Mouse (Mus musculus) small intestine, adult 2 months (tissue): ENCODE measurements around the gene Paf1. TPM values are rescaled to one million over a fixed set of nuclear protein-coding genes. Genes with fewer than 3 reads are reported as not detected.

ENCODE experiments used
- H3K27ac ChIP-seq: fragments of 200-500 bp; 2 replicates; pipeline ENCODE4 v1.5.1; 2012; ENCODE audit warnings: low read depth, low read length, control low read depth, inconsistent platforms; ENCODE audit not compliant: insufficient read depth
- H3K27me3 ChIP-seq: fragments of 200-500 bp; 2 replicates; pipeline ENCODE4 v1.6.1; 2012; ENCODE audit warnings: mild to moderate bottlenecking, moderate library complexity, low read length, inconsistent platforms; ENCODE audit not compliant: control insufficient read depth, insufficient read depth
- H3K36me3 ChIP-seq: fragments of 200-500 bp; 2 replicates; pipeline ENCODE4 v1.6.1; 2012; ENCODE audit warnings: mild to moderate bottlenecking, low read length, control low read depth, inconsistent platforms; ENCODE audit not compliant: control insufficient read depth, insufficient read depth
- H3K4me1 ChIP-seq: fragments of 200-500 bp; 2 replicates; pipeline ENCODE4 v1.6.1; 2012; ENCODE audit warnings: low read length, inconsistent platforms, mixed read lengths; ENCODE audit not compliant: control insufficient read depth, insufficient read depth, insufficient read length
- H3K4me3 ChIP-seq: fragments of 200-500 bp; 2 replicates; pipeline ENCODE4 v1.5.1; 2012; ENCODE audit warnings: low read depth, mild to moderate bottlenecking, control low read depth, inconsistent platforms, low read length, moderate library complexity
- CTCF ChIP-seq: fragments of 200-500 bp; IDR thresholded peaks from 2 replicates; pipeline ENCODE4 v1.5.1; 2012; ENCODE audit warnings: low read depth, mild to moderate bottlenecking, control low read depth, inconsistent platforms, low read length, moderate library complexity, mixed read lengths; ENCODE audit not compliant: insufficient replicate concordance, insufficient read length; ENCODE audit errors: extremely low read depth
- POLR2A ChIP-seq: fragments of 200-500 bp; IDR thresholded peaks from 2 replicates; pipeline ENCODE4 v1.6.1; 2012; ENCODE audit warnings: low read depth, mild to moderate bottlenecking, control low read depth, inconsistent platforms, low read length, moderate library complexity
- WGBS: fragments of 180-500 bp; shearing (Covaris S2); methylation state at CpG from one replicate; pipeline ENCODE4 v1.1.7; 2018; 5-methylcytosine and 5-hydroxymethylcytosine counted together
- polyA plus RNA-seq: library from polyadenylated mRNA; depleted of rRNA; stranded (reverse); fragments of >200 nt; gene quantifications from 2 replicates; pipeline ENCODE4 v1.2.3, GENCODE M21; 2012; rRNA removed

Paf1 gene
- polyA plus RNA-seq, 1 experiment, result 67.1 TPM

DNA sequence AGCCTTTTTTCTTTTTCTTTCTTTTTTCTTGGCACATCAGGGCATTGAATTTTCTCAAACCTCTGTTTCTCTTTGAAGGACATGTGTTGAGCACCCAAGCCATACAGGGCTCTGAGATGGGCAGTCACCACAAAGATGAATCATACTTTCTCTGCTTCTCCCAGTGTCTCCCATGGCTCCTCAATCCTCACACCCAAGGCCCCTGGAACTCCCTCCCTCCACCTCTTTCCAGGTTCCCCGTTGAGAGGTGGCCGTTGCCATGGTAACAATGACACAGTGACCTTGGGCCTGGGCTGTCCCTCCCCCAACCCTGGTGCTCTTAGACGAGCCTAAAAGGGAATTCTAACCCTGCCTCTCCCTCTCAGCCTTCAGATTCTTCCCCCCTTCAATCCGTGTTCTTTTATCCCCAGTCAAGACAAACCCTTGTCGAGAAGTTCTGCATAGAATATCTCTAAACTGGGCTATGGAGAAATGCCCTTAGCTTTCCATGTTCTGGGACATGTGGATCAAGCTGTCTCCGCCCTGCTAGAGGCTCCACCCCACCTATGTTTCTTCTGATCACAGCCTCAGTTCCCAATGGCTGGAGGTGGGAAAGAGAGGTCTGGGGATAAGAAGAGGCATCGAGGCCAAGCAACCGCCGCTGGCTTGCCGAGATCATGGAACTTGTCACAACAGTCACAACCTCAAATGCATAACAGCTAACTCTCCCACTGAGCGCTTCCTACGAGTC is 54.5 kb downstream of the Paf1 start:
- 45% methylated on average over 12 of the region's 12 CpGs for WGBS
- TF ChIP-seq CTCF (no peak), POLR2A (no peak)
- Histone ChIP-seq H3K36me3 (no peaks in the 10 kb centered on the region), H3K4me3 (no peak overlapping the region), H3K27ac (no peak overlapping the region), H3K4me1 (peaks cover under 1% of the 10 kb centered on the region; the same call in 1 of the 2 replicates), H3K27me3 (peaks cover 6% of the 10 kb centered on the region; the same call in 1 of the 2 replicates)

GRCm38 (mm10) chr7:28447865-28448820 is 55.4 kb downstream of the Paf1 start:
- H3K27me3 ChIP-seq, result peaks cover 10% of the 10 kb centered on the region; the same call in 1 of the 2 replicates
- TF ChIP-seq POLR2A, result no peak
- TF ChIP-seq CTCF, result no peak
- H3K27ac ChIP-seq, result no peak overlapping the region
- H3K4me1 ChIP-seq, result peaks cover 2% of the 10 kb centered on the region; the same call in 1 of the 2 replicates
- no peak overlapping the region for H3K4me3 ChIP-seq
- no peaks in the 10 kb centered on the region for H3K36me3 ChIP-seq
- WGBS, result 63% methylated on average over 13 of the region's 13 CpGs

Other genes starting within 250 kb of the Paf1 start
- gene Fbl, start 223.2 kb upstream of the Paf1 start, polyA plus RNA-seq, result 15.7 and 26.6 TPM in 2 replicates
- 19.0 and 58.6 TPM in 2 replicates for gene Dyrk1b, start 213.5 kb upstream of the Paf1 start, polyA plus RNA-seq
- 1.1 and 2.3 TPM in 2 replicates for gene Eid2, start 125.1 kb upstream of the Paf1 start, polyA plus RNA-seq
- 3.9 and 5.8 TPM in 2 replicates for gene Eid2b, start 115.2 kb upstream of the Paf1 start, polyA plus RNA-seq
- gene Selenov, start 101.8 kb upstream of the Paf1 start, polyA plus RNA-seq, result not detected in 2 replicates
- 0.44 and 2.4 TPM in 2 replicates for gene Dll3, start 90.7 kb upstream of the Paf1 start, polyA plus RNA-seq
- 37.3 and 62.7 TPM in 2 replicates for gene Timm50, start 80.9 kb upstream of the Paf1 start, polyA plus RNA-seq
- 58.8 and 104 TPM in 2 replicates for gene Supt5, start 54.2 kb upstream of the Paf1 start, polyA plus RNA-seq
- gene Rps16, start 42.3 kb upstream of the Paf1 start, polyA plus RNA-seq, result 877 and 996 TPM in 2 replicates
- gene Plekhg2, start 20.4 kb upstream of the Paf1 start, polyA plus RNA-seq, result 22.9 and 58.2 TPM in 2 replicates
- gene Zfp36, start 12.7 kb upstream of the Paf1 start, polyA plus RNA-seq, result 85.4 and 196 TPM in 2 replicates
- gene Med29, start 243 bp upstream of the Paf1 start, polyA plus RNA-seq, result 36.5 and 58.0 TPM in 2 replicates
- gene Gmfg, start 44.5 kb downstream of the Paf1 start, polyA plus RNA-seq, result 5.6 and 7.0 TPM in 2 replicates
- gene Lrfn1, start 59.0 kb downstream of the Paf1 start, polyA plus RNA-seq, result 0.91 and 1.4 TPM in 2 replicates
- gene Ifnl2, start 117.5 kb downstream of the Paf1 start, polyA plus RNA-seq, result not detected in 2 replicates
- gene Ifnl3, start 129.9 kb downstream of the Paf1 start, polyA plus RNA-seq, result not detected in 2 replicates
- gene Sycn, start 147.9 kb downstream of the Paf1 start, polyA plus RNA-seq, result 32.7 and 16,759 TPM in 2 replicates
- gene Nccrp1, start 154.3 kb downstream of the Paf1 start, polyA plus RNA-seq, result 0.14 and 2.8 TPM in 2 replicates
- gene Samd4b, start 205.2 kb downstream of the Paf1 start, polyA plus RNA-seq, result 43.4 and 82.0 TPM in 2 replicates
- gene Pak4, start 205.2 kb downstream of the Paf1 start, polyA plus RNA-seq, result 50.3 and 112 TPM in 2 replicates
- gene Acp7, start 238.4 kb downstream of the Paf1 start, polyA plus RNA-seq, result 0.66 TPM in 1 of 2 replicates, not detected in the other